Mouse (Mus musculus) spleen, adult 2 months (tissue): ENCODE results near the gene Immp2l. TPM values are rescaled to one million over a fixed set of nuclear protein-coding genes. Genes with fewer than 3 reads are reported as not detected.
A peak's percentile ranks its signal among the peaks of the same experiment; 100 is the strongest.

Experiments
- DNase-seq, 2 experiments: peaks; one replicate each; pipeline versions ENCODE4 v3.0.0 to v3.0.0-alpha.2; 2012 to 2021; ENCODE audit warnings: low spot score in 2 of 2, low read depth in 1 of 2
- H3K27ac ChIP-seq: fragments of 200-500 bp; 2 replicates; pipeline ENCODE4 v1.5.1; 2012; ENCODE audit warnings: low read length, inconsistent platforms; ENCODE audit not compliant: insufficient read depth
- H3K27me3 ChIP-seq: fragments of 200-500 bp; 2 replicates; pipeline ENCODE4 v1.6.1; 2012; ENCODE audit warnings: mild to moderate bottlenecking, moderate library complexity, low read length, inconsistent platforms; ENCODE audit not compliant: control insufficient read depth, insufficient read depth
- H3K36me3 ChIP-seq: fragments of 200-500 bp; 2 replicates; pipeline ENCODE4 v1.6.1; 2012; ENCODE audit warnings: mild to moderate bottlenecking, low read length, inconsistent platforms; ENCODE audit not compliant: control insufficient read depth, insufficient read depth
- H3K4me1 ChIP-seq: fragments of 200-500 bp; 2 replicates; pipeline ENCODE4 v1.6.1; 2011; ENCODE audit warnings: inconsistent platforms; ENCODE audit not compliant: control insufficient read depth, insufficient read depth, insufficient read length
- H3K4me3 ChIP-seq: fragments of 200-500 bp; 2 replicates; pipeline ENCODE4 v1.5.1; 2011; ENCODE audit warnings: mild to moderate bottlenecking, inconsistent platforms; ENCODE audit not compliant: insufficient read depth, insufficient read length; ENCODE audit errors: extremely low read depth
- CTCF ChIP-seq: fragments of 200-500 bp; IDR thresholded peaks from 2 replicates; pipeline ENCODE4 v1.5.1; 2011; ENCODE audit warnings: mild to moderate bottlenecking, inconsistent platforms; ENCODE audit not compliant: insufficient read depth, insufficient read length, insufficient replicate concordance; ENCODE audit errors: extremely low read depth
- POLR2A ChIP-seq: fragments of 200-500 bp; IDR thresholded peaks from 2 replicates; pipeline ENCODE4 v1.6.1; 2011; ENCODE audit warnings: low read depth, low read length, inconsistent platforms
- WGBS: fragments of 180-500 bp; shearing (Covaris S2); methylation state at CpG from one replicate; pipeline ENCODE4 v1.1.7; 2018; 5-methylcytosine and 5-hydroxymethylcytosine counted together
- polyA plus RNA-seq: library from polyadenylated mRNA; depleted of rRNA; stranded (reverse); fragments of >200 nt; gene quantifications from 2 replicates; pipeline ENCODE4 v1.2.3, GENCODE M21; 2012

The Immp2l gene
- polyA plus RNA-seq, 1 experiment: 3.0 TPM

DNA sequence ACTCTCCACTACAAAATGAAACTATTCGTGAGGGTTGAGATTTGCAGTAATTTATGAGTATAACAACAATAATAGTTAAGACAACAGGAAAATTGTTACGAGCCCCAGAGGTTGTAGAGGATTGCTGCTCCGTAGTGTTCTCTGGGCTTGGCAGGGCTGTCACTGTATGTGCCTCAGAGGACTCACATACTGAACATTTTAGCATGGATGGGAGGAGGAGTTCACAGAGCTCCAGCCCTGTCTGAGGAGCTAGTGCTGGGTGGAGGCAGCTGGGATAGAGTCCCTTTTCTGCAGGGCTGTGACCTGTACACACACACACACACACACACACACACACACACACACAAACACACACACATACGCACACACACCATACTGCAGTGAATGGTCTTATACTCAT, 504.5 kb downstream of the Immp2l start:
- Histone ChIP-seq H3K4me3 (no peak overlapping the region), H3K27me3 (no peaks in the 10 kb centered on the region), H3K36me3 (no peaks in the 10 kb centered on the region), H3K27ac (no peak overlapping the region), H3K4me1 (no peaks in the 10 kb centered on the region)
- no peak for TF ChIP-seq POLR2A
- TF ChIP-seq CTCF: no peak
- WGBS: 86% methylated on average over 4 of the region's 4 CpGs
- DNase-seq: no peak

DNA sequence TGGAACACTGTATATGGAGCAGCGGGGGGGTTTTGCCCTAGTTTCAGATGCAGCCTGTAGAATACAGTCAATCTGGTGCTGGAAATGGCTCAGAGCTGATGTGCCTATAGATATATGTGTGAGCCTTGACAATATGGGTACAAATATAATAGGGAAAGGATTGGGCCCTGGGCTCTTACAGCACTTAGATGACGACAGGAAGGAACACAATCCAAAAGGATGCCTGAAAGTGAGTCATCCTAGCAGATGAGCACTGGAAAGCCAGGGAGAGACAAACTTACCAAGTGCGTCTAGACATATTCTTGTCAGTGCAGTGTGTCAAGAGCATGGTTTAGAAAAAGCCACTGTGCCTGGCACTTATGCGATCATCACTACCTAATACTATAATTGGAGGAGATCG, 516.1 kb downstream of the Immp2l start:
- Histone ChIP-seq H3K4me1 (no peaks in the 10 kb centered on the region), H3K27ac (no peak overlapping the region), H3K4me3 (no peak overlapping the region), H3K27me3 (no peaks in the 10 kb centered on the region), H3K36me3 (no peaks in the 10 kb centered on the region)
- no peak for DNase-seq
- 95% methylated on average over 5 of the region's 5 CpGs for WGBS
- TF ChIP-seq CTCF (no peak), POLR2A (no peak)

DNA sequence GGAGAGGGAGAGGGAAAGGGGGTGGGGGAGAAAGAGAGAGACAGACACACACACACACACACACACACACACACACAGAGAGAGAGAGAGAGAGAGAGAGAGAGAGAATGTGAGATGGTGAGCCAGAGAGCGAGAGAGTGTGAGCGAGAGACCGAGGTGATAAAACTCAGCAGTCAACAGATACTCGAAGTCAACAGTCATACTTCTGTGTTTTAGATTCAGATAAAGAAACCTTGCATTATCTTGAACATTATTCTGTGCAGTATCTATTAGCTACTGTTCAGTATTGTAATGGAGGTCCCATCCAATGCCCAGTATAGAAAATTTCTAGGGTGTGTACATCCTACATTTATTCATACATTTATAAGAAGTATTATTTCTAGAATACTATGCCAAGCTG, 527.7 kb downstream of the Immp2l start:
- 87% methylated on average over 4 of the region's 4 CpGs for WGBS
- Histone ChIP-seq H3K27ac (no peak overlapping the region), H3K4me3 (no peak overlapping the region), H3K36me3 (no peaks in the 10 kb centered on the region), H3K27me3 (no peaks in the 10 kb centered on the region), H3K4me1 (no peaks in the 10 kb centered on the region)
- no peak for DNase-seq
- TF ChIP-seq CTCF (no peak), POLR2A (no peak)

DNA sequence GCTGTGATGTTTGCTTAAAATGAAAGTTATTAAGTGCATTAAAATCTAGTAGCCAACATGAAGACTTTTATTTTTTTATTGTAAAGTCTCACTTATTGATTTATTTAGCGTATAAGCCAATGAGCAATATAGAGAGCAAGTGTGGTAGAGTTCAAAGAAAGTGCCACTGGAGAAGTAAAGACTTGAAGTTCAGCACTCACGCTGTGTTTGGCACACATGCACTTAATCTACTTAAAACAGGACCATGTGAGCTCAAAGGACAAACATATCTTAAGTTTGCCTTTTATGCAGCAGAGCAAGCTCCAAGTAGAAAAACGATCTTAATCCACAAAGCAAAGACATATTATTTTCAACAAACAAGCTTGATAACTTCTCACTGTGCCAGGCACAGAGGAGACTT, 533.9 kb downstream of the Immp2l start:
- Histone ChIP-seq H3K27me3 (no peaks in the 10 kb centered on the region), H3K27ac (no peak overlapping the region), H3K4me3 (no peak overlapping the region), H3K4me1 (no peaks in the 10 kb centered on the region), H3K36me3 (no peaks in the 10 kb centered on the region)
- no peak for DNase-seq
- TF ChIP-seq CTCF (no peak), POLR2A (no peak)
- 81% methylated on average over 3 of the region's 3 CpGs for WGBS

DNA sequence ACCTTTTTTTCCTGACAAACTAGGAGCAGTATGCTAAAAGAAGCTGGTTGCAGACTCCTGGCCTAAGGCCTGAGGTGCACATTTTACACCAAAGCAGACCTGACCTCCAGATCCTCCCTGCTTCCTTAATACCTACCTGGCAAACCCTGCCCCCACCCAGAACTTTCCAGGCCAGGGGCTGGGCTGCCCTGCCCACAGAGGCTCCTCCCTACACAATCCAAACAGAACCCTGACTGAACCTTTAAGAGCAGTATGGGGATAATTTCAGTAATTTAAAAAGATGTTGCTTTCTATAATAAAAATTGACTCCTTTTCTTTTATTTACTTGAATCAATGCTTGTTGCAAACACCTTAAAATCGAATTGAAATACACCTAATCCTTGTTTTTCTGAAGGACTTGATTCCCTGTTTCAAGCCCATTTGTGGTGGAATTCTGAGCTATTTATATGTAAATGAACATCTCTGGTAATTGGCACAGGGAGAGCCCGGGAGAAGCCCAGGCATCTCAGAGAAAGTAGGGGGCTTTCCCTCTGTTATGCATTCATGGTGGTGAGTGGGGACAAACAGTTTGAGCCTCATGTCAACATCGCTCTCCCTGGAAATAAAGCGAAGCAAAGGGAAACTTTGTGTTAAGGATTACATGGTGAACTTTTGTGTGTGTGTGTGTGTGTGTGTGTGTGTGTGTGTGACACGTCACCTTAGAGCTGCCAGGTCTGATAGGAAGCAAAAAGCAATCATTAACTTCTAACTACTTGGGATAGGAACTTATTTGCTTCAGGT, 535.3 kb downstream of the Immp2l start:
- TF ChIP-seq POLR2A (no peak), CTCF (no peak)
- 85% methylated on average over 5 of the region's 5 CpGs for WGBS
- no peak overlapping the region for H3K27ac ChIP-seq
- no peak for DNase-seq
- H3K36me3 ChIP-seq: no peaks in the 10 kb centered on the region
- no peak overlapping the region for H3K4me3 ChIP-seq
- no peaks in the 10 kb centered on the region for H3K4me1 ChIP-seq
- no peaks in the 10 kb centered on the region for H3K27me3 ChIP-seq

DNA sequence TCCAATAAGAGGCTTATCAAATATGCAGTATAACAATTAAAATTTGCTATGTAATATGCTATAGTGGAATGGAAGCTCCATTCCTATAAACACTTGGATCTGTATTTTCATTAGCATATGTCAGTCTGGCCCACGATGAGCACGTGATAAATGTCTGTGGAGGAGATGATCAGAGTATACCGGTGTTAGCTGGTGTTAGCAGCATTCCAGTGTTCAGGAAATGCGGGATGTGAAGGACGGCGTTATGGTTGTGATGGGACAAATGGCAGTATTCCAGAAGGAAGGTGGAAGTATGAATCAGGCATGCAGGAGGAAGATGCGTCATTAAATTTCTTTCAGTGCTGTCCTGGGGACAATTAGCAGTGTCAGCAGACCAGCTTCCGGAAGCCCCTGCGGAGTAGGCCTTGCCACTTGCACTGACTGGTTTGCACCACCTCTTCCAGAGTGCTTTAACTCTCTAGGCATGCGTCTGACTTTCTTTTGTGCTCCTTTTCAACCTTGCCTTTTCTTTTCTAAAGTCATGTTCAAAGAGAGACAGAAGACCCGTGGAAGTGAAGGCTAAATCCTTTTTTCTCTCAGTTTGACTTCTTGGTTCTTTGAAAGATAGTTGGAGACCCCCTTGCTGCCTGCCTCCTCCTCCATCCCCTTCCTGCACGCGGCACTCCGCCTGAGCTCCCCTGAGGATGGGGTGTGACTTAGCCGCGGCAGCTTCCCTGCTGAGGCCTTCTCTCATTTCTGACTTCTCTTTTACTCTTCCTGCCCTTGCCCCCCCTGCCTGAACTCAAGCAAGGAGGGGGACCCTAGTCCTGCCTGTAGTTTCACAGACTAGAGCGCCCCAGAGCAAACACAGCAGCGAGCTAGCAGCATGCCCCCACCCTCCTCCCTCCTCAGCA, 541.9 kb downstream of the Immp2l start:
- DNase-seq: peak in 1 of 2 experiments; percentile 17
- no peaks in the 10 kb centered on the region for H3K27me3 ChIP-seq
- WGBS: 25% methylated on average over 18 of the region's 18 CpGs

More for the DNA sequence above, 541.9 kb downstream of the Immp2l start:
- TF ChIP-seq CTCF (no peak), POLR2A (no peak)
- Histone ChIP-seq H3K4me1 (peaks cover 7% of the 10 kb centered on the region; the same call in 1 of the 2 replicates), H3K36me3 (no peaks in the 10 kb centered on the region), H3K4me3 (no peak overlapping the region), H3K27ac (no peak overlapping the region)
